Mouse (Mus musculus): Measurements from ENCODE around the gene Ubtf.

DNA sequence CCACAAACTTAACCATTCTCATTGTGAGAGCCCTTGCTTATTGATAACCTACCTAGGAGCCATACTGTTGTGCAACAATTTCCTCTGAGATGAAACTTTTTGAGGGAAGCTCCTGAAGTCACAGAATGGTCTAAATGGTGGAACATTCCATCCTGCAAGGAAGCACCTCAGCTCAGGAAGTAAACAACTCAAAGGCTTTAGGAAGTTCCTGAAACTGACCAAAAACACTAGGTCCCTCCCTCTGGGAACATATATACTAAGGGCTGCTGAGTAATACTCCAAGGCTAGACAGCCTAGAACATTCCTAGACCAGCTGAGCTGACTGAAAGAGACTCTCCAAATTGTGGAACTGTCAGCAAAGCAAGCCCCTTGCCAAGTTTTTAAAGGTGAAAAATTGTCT lies 13.5 kb upstream of the Ubtf start:
- TF ChIP-seq POLR2A (IDR thresholded peaks at IDR 0.05; ENCODE audit: control insufficient read depth, low read depth, low read length) (no peak), CTCF (IDR thresholded peaks at IDR 0.05; ENCODE audit: control insufficient read depth, insufficient read depth, insufficient replicate concordance, low read depth, low read length) (no peak)
